Mouse (Mus musculus): ENCODE measurements at regions not wholly inside any gene's neighbourhood (a gene's known extent, or its start where the extent isn't known, plus 50 kb on each side); places are given as distances from the start of the nearest gene placed in this dataset.
A peak's percentile ranks its signal among the peaks of the same experiment; 100 is the strongest.

DNA sequence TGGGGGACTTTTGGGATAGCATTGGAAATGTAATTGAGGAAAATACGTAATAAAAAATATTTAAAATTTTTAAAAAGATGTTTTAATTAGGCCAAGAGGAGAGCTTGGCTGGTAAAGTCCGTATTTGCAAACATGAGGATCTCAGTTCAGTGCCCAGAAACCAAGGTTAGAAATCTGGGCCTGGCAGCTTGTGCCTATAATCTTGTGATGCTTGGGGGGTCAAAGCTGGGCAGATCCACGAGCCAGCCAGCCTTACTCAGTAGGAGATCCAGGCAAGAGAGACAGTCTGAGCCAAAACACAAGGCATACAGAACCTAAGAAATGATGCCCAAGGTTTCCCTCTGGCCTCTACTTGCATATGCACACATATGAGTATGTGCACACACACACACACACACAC, 54.1 kb upstream of the Cxadr start:
- no peak for DNase-seq (ENCODE audit: low spot score)

DNA sequence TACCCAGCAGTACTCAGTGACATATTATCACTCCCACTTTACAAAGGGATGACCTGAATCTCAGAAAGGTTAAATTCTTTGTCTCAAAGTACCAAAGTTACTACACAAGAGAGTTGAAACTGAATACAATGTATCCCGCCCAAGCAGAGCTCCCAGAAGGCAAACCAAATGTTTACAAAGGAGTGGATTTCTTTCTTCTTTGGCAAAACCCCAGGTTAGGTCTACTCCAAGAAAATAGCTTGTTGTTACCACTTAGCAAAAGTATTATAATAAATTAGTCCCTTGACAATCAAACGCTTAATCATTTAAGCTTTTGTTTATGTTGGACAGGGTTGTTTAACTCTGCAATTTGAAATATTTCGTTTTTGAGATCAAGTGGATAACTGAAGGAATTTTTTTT, 58.6 kb upstream of the Cxadr start:
- DNase-seq (ENCODE audit: low spot score): no peak

DNA sequence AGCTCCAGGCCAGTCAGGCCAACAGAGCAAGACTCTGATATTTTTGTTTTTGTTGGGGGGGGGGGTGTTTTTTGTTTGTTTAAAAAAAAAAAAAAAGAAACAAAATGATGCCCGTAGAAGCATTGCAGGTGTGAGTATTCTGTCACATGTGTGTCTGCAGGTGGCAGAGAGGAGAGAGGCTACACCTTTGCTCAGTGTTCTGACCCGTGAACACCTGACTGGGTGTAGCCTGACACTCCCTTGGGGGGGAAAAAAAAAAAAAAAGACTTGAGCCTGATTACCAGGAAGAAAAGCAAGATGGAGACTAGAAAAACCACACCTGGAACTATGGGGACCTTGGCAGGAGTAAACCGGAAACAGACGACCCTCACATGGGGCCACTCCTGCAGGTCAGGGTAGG, 61.1 kb upstream of the Cxadr start:
- no peak for DNase-seq (ENCODE audit: low spot score)

DNA sequence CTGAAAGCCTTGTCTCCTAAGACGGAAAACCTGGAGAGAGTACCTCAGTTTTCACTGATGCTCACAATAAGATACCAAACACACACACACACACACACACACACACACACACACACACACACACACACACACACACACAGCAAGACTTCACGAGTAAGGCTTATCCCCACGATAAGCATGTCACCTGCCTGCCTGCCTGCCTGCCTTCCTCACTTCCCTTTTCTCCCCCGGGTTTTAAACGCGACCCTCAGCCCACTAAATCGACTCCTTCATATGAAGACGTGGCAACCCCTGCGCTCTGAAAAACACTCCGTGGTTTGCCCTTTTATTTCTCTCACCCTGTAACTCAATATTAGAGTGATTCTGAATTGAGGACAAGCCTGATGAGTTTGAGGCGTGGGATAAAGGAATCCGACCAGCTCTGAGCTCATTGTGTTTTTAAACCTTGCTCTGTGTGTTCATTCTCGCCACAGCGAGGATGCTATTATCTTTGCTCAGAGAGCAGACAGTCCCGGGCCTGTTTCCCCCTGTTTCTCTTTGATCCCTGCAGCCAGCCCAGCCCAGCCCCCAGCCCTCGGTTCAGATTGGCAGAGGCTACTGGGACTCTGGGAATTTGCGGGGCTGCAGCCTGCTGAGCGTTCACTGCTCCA, 63.1 kb upstream of the Cxadr start:
- DNase-seq (ENCODE audit: low spot score): no peak

DNA sequence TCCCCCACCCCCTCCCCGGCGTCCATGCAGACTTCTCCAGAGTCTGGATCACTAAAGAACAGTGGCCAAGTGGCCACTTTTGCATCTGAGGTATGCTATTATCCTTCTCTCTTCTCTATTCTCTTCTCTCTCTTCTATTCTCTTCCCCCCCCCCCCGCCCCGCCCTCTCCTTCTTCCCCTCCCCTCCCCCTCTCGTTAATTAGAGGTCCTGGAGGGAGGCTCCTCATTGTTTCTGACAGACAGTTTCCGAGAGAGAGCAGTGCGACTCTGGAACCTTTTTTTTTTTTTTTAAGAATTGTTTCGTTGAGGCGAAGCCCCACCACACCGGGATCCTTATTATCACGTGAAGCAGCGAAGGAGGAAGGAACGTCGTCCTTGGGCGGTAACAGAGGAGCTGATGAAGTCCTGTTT, 63.6 kb upstream of the Cxadr start:
- no peak for DNase-seq (ENCODE audit: low spot score)

DNA sequence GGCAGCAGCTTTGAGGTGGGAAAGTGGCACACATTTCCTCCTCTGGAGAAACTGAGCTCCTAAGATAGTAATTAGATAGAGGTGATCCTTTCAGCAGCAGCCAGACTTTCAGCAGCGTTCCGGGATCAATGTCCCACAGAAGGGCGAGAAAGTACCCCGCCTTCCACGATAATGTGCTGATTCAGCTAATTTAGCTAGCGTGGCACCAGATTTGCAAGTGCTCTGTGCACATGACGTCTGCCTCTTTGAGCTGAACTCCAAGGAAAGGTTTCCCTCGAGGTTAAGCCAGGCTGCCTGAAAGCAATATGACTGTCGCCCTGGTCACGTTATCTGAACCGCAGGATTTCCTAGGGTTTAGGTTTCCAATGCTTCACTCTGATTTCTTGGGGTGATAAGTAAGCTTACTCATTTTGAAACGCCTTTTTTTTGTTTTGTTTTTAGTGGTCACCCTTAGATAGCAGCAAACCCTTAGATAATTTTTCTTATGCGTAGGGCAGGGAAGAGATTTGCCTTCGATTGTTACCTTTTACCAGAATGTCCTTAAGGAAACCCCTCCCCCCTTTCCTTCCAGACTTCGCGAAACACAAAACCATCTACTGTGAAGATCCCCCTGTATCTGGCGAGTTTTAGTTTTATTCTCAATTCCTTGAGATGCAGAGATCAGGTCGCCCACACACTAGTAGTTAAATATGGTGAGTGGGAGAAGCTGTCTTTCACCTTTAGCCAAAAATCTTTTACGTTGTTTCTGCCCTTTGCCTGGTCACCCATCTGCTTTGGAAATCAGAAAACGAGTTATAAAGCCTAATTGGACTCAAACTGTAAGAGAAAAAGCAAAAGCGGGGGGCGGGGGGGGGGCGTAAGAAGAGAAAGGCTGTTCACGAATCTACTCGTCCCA, 64.3 kb upstream of the Cxadr start:
- DNase-seq (ENCODE audit: low spot score): no peak

DNA sequence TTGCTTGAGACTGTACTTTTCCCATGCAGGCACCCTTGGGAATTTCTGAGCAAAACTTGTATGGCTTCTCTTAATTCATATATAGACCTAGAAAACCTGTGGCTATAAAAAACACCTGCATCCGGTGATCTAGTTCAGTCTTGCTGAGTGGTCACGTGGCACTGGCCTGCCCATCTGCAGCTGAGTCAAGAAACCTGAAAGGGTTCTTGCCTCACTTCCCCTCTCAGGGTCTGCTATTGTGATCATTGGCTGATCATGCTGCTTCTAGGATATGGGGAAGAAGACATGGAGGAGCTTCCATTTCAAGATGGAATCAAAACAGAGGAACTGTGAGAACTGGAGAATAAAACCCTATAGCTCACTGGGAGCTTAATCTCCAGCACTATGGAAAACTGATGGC, 69.1 kb upstream of the Cxadr start:
- no peak for DNase-seq (ENCODE audit: low spot score)

DNA sequence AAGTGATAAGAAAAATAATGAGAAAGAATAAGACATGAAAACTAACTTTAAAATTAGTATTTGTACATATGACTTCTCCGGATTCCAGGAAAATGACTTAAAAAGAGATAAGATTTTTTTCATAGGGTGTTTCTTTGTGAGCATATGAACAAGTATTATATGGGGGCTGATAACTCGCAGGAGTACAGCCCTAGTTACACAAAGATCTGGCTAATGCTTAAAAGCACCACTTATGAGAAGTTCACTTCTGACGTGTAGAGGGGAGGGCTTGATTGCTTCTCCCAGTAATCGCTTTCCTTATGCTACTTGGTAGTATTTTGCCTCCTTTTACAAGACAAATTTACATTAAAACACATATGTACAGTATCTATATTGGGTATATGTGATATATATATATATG, 72.3 kb upstream of the Cxadr start:
- DNase-seq (ENCODE audit: low spot score): no peak

DNA sequence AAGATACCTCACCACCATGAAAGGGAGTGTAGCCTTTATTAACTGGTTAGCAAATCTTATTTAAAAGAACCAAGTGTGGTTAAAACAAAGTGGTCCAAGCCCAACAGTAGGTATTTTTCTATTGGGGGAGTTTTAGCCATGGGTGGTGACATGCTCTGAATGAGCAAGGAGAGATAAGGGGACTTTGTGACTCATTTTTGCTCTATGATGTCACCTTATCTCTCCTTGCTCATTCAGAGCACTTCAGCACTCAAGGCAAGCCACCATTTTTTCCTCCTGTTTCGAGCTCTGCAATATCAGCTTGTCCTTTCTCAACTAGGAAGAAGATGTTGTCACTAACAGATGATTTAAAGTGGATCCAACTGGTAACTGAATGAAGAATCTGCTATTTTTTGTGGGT, 78.9 kb upstream of the Cxadr start:
- DNase-seq (ENCODE audit: low spot score): no peak

DNA sequence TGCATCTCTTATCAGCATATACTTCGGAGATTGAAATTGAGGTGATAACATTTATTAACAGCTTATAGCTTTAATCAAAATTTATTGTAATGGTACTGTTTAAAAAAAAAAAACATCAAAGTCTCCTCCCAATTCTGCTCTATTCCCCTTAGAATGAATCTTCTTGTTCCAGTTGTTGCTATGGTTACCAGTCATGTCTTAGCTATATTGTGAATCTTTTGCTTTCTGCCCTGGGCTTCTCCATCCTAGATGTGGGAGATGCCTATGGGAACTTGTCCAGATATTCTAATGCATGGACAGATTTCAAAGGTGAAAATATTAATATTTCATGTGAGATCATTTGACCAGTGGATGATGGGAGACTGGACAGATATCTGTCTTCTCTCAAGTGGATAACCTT, 79.5 kb upstream of the Cxadr start:
- DNase-seq (ENCODE audit: low spot score): no peak

DNA sequence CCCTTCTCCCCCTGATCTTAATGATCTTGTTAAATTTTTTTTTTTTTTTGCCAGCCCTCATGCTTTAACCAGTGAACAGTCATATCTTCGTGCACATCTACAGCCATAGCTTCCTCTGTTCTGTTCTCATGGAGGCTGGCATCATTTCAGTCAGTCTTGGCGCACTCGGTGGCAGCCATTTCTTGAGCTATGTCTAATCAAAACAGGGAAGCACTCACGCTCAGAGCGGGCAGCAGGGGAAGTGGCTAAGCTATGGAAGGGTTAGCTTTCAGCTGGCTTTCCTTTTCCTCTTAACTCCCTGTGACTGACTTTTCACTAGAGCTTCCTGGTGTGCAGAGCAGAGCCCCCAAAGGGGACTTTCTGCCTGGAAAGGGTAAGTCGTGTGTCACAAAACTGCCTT, 83.7 kb upstream of the Cxadr start:
- peak; percentile 28 for DNase-seq (ENCODE audit: low spot score)

DNA sequence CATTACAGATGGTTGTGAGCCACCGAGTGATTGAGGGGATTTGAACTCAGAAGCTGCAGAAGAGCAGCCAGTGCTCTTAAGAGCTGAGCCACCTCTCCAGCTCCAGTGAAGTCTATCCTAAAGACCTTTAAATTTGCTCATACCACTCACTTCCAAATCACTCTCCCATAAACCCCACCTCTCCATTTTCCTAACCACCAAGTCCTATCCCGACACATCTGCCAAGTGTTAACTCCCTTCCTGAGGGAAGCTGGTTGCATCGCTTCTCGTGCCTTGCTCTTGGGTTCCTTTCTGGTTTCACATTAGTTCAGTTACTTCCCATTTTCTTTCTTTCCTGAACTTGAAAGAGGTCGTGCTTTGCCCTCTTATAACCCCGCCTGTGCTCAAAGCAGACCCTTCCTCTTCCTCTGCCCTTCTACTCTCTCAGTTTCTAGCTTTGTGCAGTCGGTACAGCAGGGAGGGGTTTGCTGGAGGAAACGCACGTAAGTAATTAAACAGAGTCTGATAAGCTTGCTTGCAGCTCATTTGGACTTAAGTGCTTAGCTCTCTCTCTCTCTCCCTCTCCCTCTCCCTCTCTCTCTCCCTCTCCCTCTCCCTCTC, 84.4 kb upstream of the Cxadr start:
- DNase-seq (ENCODE audit: low spot score): no peak

DNA sequence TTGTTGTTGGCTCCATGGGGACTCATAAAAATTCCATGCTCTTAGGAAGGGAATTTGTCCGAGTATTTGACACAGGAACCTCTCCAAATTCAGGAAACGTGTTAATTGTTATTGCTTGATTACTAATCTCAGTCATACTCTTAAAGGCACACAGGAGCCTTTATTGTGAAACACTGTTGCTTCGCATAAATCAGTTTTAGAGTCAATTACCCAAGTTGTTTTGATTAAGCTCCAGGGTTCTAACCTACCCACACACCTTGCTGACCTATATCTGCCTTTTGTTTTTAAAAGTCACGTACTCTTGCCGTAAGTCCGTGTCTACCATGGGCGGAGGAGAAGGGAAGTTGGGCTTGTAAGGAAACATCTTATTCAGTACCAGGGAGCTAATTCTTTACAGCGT, 89.6 kb upstream of the Cxadr start:
- no peak for DNase-seq (ENCODE audit: low spot score)

DNA sequence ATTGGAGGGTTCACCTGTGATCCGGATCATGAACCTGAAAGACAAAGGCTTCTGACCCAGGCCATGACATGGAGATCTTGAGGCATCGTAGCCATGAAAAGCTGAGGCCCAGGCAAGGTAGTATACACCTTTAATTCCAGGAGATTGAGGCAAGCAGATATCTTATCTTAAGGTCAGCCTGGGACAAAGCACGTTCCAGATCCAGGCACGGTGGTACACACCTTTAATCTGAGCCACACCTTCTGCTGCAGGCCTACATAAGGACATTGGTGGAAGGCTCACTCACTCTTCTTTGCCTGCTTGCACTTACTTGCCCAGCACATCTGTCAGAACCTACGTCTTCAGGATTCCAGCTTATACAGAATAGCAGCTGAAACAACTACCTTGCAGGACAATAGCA, 93.0 kb upstream of the Cxadr start:
- no peak for DNase-seq (ENCODE audit: low spot score)

DNA sequence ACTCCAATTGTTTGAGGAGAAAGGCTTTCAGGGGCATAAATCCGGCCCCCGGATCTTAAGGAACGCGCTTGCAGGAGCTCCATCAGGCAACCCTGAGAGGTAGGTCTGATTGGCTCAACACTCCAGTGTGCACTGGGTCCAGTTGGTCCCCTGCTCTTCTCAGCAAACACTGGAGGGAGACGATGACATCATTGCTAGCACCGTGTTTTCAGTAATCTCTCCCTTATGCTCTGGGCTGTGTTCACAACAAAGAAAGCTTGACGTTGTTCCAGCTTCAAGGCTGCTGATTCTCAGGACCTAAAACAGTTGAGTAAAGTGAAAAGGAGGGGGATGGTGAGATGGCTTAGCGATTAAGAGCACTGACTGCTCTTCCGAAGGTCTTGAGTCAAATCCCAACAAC, 97.0 kb upstream of the Cxadr start:
- DNase-seq (ENCODE audit: low spot score): no peak

DNA sequence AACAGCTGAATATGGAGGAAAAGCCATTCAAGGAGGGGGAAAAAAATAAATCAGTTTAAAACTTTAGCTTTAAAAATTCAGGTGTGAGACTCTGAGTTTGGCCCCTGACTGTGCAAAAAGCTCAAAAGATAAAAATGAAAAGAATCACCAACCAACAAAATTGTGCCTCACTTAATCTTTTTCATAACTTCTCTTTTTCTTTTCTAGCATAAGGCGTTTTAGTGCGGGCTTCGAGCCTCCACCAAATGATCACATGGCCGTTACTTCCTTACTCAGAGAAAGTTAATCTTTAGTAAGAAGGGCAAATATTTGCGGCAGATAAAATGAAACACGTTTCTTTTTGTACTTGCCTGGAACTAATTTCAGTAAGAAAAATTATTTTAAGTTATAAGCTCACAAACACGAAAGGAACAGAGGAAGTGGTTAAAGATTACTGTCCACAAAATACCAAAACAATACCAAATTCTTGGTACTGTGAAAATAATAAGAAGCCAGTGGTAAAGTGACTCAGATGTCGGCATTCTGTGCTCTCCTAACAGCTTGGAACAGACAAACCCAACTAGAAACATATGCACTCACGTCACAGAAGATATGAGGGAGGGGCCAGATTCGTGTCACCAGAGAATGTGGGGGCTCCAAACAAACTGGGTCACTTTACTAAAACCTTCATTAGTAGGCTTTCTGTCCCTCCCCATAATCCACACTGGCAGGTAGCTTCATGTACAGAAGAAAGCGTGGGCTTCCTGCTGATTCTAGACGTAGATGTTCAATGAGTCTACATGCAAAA, 101.1 kb upstream of the Cxadr start:
- no peak for DNase-seq (ENCODE audit: low spot score)

DNA sequence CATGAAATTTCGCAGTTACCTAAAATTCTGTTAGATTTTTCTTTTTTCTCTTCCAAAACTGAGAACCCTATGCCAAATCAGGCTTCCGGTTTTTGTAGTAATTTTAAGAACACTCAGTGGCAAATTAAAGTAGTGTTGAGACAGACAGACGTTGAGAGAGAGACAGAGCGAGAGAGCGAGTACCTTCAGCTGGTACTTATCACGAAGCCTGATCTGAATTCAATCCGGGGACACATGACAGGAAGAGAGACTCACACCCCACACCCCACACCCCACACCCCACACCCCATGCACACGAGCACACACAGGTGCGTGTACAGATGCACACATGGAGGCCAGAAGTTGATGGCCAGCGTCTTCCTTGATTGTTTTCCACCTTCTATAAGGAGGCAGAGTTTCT, 102.0 kb upstream of the Cxadr start:
- no peak for DNase-seq (ENCODE audit: low spot score)

DNA sequence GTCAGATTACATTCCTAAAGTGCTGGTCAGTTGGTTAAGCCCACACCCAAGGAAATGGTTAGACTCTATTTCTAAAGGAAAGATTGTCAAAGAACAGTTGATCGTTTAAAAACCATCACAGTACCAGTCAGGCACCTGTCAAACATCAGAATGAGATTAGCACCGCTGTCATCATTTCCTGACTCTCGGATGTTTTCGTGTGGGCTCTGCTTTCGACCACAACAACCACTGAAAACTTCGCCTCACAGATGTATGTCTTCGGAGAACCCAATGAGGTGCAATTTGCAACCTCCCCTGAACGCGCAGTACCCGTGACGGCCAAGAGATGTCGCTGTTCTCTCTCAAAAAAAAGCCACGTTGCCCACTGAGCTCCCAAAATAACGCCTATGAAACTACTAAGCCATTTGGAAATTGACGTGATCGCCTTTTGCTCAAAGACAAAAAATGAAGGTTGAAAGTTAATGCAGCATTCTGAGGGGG, 102.6 kb upstream of the Cxadr start:
- peak; percentile 78 for DNase-seq (ENCODE audit: low spot score)

DNA sequence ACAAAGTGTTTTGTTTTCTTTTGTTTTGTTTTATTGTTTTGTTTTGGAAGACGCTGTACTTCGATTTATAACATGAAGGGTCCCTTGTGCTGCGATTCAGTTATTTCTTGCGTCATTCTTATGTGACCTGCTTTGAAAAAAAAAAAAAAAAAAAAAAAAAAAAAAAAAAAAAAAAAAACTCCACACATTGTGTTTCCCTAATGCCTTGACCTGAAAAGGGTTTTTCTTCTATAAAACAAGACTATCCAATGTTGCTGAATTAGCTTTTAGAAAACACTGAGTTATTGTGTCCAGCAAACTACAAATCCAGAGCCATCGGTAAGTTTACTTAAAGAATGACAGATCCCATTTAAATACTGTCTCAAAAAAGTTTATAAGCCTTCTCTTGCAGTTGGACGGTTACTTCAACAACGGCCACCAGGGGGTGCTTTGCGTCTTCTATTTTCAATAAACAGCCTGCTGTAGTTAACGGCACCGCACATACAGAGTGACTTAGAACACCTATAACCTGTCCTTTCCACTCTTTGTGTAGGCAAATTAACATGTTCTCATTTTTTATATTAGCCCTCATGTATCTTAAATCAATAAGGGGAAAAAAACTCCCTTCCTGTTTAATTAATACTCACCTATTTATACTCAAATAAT, 103.9 kb upstream of the Cxadr start:
- peak; percentile 79 for DNase-seq (ENCODE audit: low spot score)

DNA sequence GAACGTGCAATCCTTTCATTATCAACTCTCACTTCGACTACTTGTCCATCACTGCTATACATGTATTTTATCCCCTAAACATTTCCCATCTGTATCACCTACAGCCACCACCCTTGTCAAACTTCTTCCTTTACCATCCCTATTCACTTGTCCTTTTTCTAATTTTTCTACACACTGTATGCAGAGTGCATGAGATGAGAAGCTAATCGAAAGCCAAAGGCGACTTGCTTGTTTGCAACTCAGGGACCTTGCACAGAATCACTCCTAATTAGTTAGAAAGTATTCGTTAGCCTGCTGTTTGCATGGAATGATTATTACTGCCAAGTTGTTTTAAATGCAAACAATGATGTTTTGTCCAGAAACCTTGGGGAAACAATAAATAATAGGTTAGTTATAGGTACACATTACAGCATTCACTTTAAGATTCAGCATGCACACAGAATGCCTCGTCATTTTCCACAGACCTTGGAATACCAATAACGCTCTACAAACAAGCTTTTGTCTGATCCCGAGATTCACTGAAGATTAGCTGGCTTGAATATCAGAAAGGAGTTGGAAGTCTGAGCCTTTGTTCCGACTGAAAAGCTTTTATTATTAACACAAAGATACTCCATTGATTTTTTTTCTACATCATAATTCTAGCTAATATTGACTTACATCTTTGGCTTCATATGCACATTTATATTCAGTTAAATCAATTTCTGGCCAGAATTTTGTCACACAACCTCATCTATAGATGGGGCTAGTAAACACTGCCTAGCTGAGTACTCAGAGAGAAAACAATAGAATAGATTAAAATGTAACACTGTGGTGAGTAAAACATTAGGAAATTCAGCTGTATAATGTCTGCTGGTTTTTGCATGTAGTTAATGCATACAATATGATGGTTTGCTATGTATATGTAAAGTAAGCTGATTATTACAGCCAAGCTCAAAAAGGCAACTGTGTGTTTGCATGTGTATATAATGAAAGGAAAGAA, 130.4 kb upstream of the Cxadr start:
- no peak for DNase-seq (ENCODE audit: low spot score)

DNA sequence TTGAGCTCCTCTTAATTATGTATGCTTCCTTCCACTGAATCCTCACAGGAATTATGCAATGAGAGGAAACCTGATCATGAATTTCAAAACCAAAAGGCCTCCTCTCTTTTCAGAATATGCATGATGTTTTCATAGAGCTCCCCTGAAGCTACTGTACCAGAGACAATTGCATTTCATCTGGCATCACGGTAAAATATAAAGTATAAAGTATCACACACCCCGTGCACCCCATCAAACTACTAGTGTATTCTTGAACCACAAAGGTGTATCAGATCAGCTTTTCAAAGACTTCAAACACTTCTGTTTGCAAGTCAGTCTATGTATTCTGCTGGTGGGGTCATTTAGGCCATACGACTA, 144.4 kb upstream of the Cxadr start:
- no peak for DNase-seq (ENCODE audit: low spot score)

Measured in lung, postnatal 25 days (tissue).